Mouse (Mus musculus) stomach, postnatal 0 days (tissue): ENCODE results near the gene Lancl3. TPM values are rescaled to one million over a fixed set of nuclear protein-coding genes. Genes with fewer than 3 reads are reported as not detected.
A peak's percentile ranks its signal among the peaks of the same experiment; 100 is the strongest.
"Not testable (repeated sequence)": the region's sequence is repeated elsewhere in the genome, so short reads cannot be mapped to it uniquely, and the experiment has no call there.

ENCODE experiments used
- ATAC-seq: fragments of 200-750 bp; cut with Nextera tagmentation; 2 replicates; pipeline ENCODE4 v1.8.0; 2017; ENCODE audit not compliant: low FRiP score, low TSS enrichment
- DNase-seq: peaks from one replicate; pipeline ENCODE4 v3.0.0-alpha.2; 2016; ENCODE audit warnings: low spot score
- H3K27ac ChIP-seq: fragments of 300-500 bp; sonication (generic); replicated peaks from 2 replicates; pipeline ENCODE4 v1.5.1; 2014; ENCODE audit warnings: mild to moderate bottlenecking, control low read depth
- H3K27me3 ChIP-seq: fragments of 300-500 bp; sonication (generic); 2 replicates; pipeline ENCODE4 v1.6.1; 2014; ENCODE audit warnings: low read length; ENCODE audit not compliant: control insufficient read depth, insufficient read depth
- H3K36me3 ChIP-seq: fragments of 300-500 bp; sonication (generic); 2 replicates; pipeline ENCODE4 v1.6.1; 2014; ENCODE audit warnings: low read length, mixed read lengths; ENCODE audit not compliant: control insufficient read depth, insufficient read depth
- H3K4me1 ChIP-seq: fragments of 300-500 bp; sonication (generic); replicated peaks from 2 replicates; pipeline ENCODE4 v1.6.1; 2014; ENCODE audit warnings: antibody characterized with exemption; ENCODE audit not compliant: control insufficient read depth, insufficient read depth
- H3K4me2 ChIP-seq: fragments of 300-500 bp; sonication (generic); replicated peaks from 2 replicates; pipeline ENCODE4 v1.6.1; 2014; ENCODE audit warnings: low read depth, mild to moderate bottlenecking, control low read depth, moderate library complexity
- H3K4me3 ChIP-seq: fragments of 300-500 bp; sonication (generic); 2 replicates; pipeline ENCODE4 v1.5.1; 2014; ENCODE audit warnings: low read depth, low read length, control low read depth
- H3K9ac ChIP-seq: fragments of 300-500 bp; sonication (generic); 2 replicates; pipeline ENCODE4 v1.6.1; 2014; ENCODE audit warnings: mild to moderate bottlenecking, low read length, control low read depth, mixed read lengths
- H3K9me3 ChIP-seq: fragments of 300-500 bp; sonication (generic); 2 replicates; pipeline ENCODE4 v1.6.1; 2016; ENCODE audit warnings: low read length; ENCODE audit not compliant: control insufficient read depth
- CTCF ChIP-seq: IDR thresholded peaks from 2 replicates; pipeline ENCODE4 v1.5.1; 2016; ENCODE audit warnings: antibody characterized with exemption, low read depth, mild to moderate bottlenecking, moderate library complexity
- EP300 ChIP-seq: optimal IDR thresholded peaks from 2 replicates; pipeline ENCODE3; 2016; ENCODE audit warnings: antibody characterized with exemption
- WGBS: fragments of 180-500 bp; shearing (Covaris S2); extraction: QIAGEN DNeasy Blood & Tissue Kit; methylation state at CpG from one replicate; pipeline ENCODE4 v1.1.7; 2014; 5-methylcytosine and 5-hydroxymethylcytosine counted together
- polyA plus RNA-seq: library from polyadenylated mRNA; unstranded; fragments of >200 nt; fragmentation: Nextera tagmentation; extraction: Ambion mirVana; gene quantifications from 2 replicates; pipeline ENCODE4 v1.2.1, GENCODE M21; 2015

Gene Lancl3
- polyA plus RNA-seq, 1 experiment from 2014 or later: 0.61 TPM

DNA sequence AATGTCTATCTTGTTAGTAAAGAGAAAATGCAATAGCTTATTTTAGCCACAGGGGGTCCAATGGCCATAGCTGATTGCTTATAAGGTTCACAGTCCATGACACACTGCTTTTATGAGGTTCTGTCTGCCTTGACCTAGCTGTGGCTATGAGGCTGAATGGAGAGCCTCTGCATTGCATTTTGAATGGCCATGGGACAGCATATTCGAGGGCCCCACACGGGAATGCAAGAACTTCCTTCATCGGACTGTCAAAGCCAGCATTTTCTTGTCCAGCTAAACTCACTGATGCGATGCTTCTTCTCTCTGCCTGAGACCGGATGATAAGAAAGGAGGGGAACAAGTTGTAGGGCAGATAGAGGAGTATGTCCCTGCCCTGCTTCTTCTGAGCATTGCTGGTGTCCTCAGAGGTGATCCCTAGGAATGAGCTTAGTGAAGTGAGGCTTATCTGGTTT lies 98.7 kb downstream of the Lancl3 start:
- no peak for DNase-seq
- Histone ChIP-seq H3K4me1 (no peaks in the 10 kb centered on the region), H3K27me3 (no peaks in the 10 kb centered on the region), H3K4me3 (no peak overlapping the region), H3K4me2 (no peak overlapping the region), H3K9ac (no peak overlapping the region), H3K27ac (no peak overlapping the region), H3K36me3 (no peaks in the 10 kb centered on the region), H3K9me3 (no peaks in the 10 kb centered on the region)
- TF ChIP-seq CTCF: peak; percentile 18; the same call in 1 of the 2 replicates
- no peak for TF ChIP-seq EP300
- 85% methylated on average over 5 of the region's 5 CpGs for WGBS
- ATAC-seq: no peak

DNA sequence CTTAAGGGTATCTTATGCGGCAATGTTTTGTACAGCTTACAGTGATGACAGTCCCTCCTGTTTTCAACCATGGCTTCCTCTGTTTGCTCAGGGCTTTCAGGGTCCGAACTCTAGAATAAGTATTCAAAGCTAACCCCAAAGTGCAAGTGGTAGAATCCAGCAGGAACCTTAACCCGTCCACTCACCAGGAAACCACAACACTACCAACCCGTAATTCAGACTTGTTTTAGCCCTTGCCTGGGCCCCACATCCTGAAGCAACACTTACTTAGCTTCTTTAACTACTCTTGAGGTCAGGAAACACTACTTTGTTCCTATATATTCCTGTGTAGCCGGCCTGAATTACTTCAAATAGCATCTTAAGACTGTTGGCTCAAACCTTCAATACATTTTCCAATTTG lies 103.1 kb downstream of the Lancl3 start:
- no peak for ATAC-seq
- H3K27ac ChIP-seq: no peak overlapping the region
- no peak overlapping the region for H3K4me3 ChIP-seq
- H3K27me3 ChIP-seq: no peaks in the 10 kb centered on the region
- no peaks in the 10 kb centered on the region for H3K9me3 ChIP-seq
- H3K4me2 ChIP-seq: no peak overlapping the region
- H3K9ac ChIP-seq: no peak overlapping the region
- no peaks in the 10 kb centered on the region for H3K36me3 ChIP-seq
- WGBS: 71% methylated on average over 5 of the region's 5 CpGs
- TF ChIP-seq CTCF (no peak), EP300 (no peak)
- no peaks in the 10 kb centered on the region for H3K4me1 ChIP-seq
- DNase-seq: no peak

DNA sequence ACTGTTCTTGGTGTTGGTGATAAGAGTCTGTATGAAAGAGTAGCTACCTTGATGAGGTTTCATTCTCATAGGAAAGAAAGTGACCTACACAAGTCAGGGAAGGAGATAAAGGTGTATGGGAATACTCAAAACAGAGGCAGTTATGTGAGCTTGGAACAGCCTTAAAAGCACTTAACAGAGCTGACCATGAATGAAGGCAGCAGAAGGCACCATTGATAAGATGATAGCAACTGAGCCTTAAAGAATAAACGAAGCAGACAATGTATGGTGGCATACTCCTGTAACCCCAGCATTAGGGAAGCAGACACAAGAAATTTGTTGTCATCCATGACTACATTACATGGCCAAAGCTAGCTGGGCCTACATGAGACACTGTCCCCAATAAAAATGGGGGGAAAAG lies 103.8 kb downstream of the Lancl3 start:
- ATAC-seq: no peak
- Histone ChIP-seq H3K27me3 (no peaks in the 10 kb centered on the region), H3K36me3 (no peaks in the 10 kb centered on the region), H3K4me3 (no peak overlapping the region), H3K4me1 (no peaks in the 10 kb centered on the region), H3K9me3 (no peaks in the 10 kb centered on the region), H3K27ac (no peak overlapping the region), H3K4me2 (no peak overlapping the region), H3K9ac (no peak overlapping the region)
- no peak for DNase-seq
- no peak for TF ChIP-seq CTCF
- no peak for TF ChIP-seq EP300
- 58% methylated on average over 1 of the region's 1 CpGs for WGBS

DNA sequence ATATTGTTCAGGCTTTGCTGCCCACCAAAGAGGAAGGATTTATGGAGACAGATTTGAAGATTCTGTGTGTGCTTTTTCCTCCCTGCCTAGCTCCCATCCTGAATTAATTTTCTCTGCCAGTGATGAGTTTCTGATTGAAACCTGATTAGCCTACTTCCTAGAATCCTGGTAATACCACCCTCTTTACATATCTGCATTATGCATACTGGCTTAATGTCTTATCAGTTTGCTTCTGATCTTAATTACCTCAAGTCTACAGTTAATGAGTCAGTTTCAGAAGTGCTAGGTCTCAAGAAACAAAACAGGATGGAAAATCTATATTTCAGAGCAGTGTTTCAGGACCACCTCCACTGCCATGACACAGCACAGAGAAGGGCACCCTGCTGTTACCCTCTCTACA lies 116.8 kb downstream of the Lancl3 start:
- not testable (repeated sequence) for H3K4me3 ChIP-seq, ATAC-seq, H3K4me2 ChIP-seq, H3K27me3 ChIP-seq, H3K27ac ChIP-seq, DNase-seq, H3K4me1 ChIP-seq, H3K9ac ChIP-seq, H3K36me3 ChIP-seq, H3K9me3 ChIP-seq

Other genes with a start within 250 kb of the Lancl3 start
- gene Fthl17b, start 236.9 kb upstream of the Lancl3 start, polyA plus RNA-seq: not detected in 2 replicates
- not detected in 2 replicates for gene Fthl17c, start 223.3 kb upstream of the Lancl3 start, polyA plus RNA-seq
- gene Fthl17d, start 213.1 kb upstream of the Lancl3 start, polyA plus RNA-seq: not detected in 2 replicates
- not detected in 2 replicates for gene Fthl17e, start 166.4 kb upstream of the Lancl3 start, polyA plus RNA-seq
- not detected in 2 replicates for gene Fthl17f, start 136.9 kb upstream of the Lancl3 start, polyA plus RNA-seq
- not detected in 2 replicates for gene 4930402K13Rik, start 95.3 kb upstream of the Lancl3 start, polyA plus RNA-seq
- 0.17 TPM in 1 of 2 replicates, not detected in the other for gene Gm14862, start 57.0 kb downstream of the Lancl3 start, polyA plus RNA-seq
- 2.0 and 2.5 TPM in 2 replicates for gene Xk, start 72.9 kb downstream of the Lancl3 start, polyA plus RNA-seq
- gene H2al1m, start 83.9 kb downstream of the Lancl3 start, polyA plus RNA-seq: 0.21 TPM in 1 of 2 replicates, not detected in the other
- not detected in 2 replicates for gene H2al1k, start 150.7 kb downstream of the Lancl3 start, polyA plus RNA-seq